Mouse (Mus musculus) regulatory T cell (primary cell): Measurements from ENCODE around the gene Tmem130.

Source experiments
- in situ Hi-C: fragments of 300-600 bp; cut with MboI, MseI; formaldehyde crosslinking; loops from one replicate; pipeline ENCODE4 v1.15.1; 2025; ENCODE audit warnings: high pct_unique_total_duplicates

The Tmem130 gene

GRCm38 (mm10) chr5:144734949-144735348, 26.7 kb downstream of the Tmem130 start:
- in situ Hi-C loops, result loop anchor here (5.0 to 10.0 kb wide), 2 partner anchors 348 to 670 kb away; no protein-coding TSS in a partner anchor

DNA sequence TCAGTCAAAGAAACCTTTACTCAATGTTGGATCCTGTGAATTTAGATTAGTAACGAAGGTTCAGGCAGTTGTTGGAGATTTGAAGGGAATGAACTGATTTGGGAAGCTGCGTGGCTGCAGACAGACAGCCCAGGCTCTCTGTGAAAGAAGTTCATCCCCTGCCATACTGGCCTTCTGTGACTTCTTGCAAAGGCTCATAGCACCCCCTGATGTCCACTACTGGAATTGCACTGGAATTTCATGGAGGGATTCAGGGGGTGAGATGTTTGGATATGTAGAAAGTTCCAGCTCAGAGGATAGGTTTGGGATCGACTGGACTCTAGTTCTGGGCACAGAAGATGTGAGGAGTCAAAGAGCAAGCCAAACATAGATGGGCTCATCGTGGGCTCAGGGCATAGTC, 27.7 kb downstream of the Tmem130 start:
- in situ Hi-C loops, result loop anchor here (10.0 kb wide), 1 partner anchor 669 kb away; no protein-coding TSS in a partner anchor

GRCm38 (mm10) chr5:144729216-144729615, 32.4 kb downstream of the Tmem130 start:
- in situ Hi-C loops, result no loop called here

GRCm38 (mm10) chr5:144728237-144728636, 33.4 kb downstream of the Tmem130 start:
- in situ Hi-C loops, result no loop called here

GRCm38 (mm10) chr5:144727119-144727518, 34.5 kb downstream of the Tmem130 start:
- in situ Hi-C loops, result no loop called here

DNA sequence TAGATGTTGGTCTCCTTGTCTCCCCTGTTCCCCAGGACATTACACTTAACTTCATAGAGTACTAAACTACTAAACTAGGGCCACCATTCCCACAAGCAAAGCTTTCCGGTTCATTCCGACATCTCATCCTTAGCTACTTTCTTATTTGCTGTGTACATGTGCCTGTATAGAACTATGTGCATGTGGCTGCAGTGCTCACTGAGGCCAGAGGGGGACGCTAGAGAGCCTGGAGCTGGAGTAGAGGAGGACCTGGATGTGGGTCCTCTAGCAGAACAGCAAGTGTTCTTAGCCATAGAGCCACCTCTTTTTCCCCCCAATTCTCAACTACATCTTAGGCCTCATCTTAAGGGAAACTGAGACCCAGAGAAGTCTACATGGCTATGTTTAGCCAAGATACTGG, 36.1 kb downstream of the Tmem130 start:
- in situ Hi-C loops, result no loop called here

- in situ Hi-C loops, result loop anchor here (25.0 kb wide), 1 partner anchor 1437 kb away; the partner anchor contains the start of genes Gm5565 and Gm6309
Measured at GRCm38 (mm10) chr5:144724926-144725325, 36.7 kb downstream of the Tmem130 start.

- in situ Hi-C loops, result loop anchor here (25.0 kb wide), 1 partner anchor 1442 kb away; the partner anchor contains the start of genes Gm5565 and Gm6309
Measured at GRCm38 (mm10) chr5:144720281-144720680, 41.3 kb downstream of the Tmem130 start.

DNA sequence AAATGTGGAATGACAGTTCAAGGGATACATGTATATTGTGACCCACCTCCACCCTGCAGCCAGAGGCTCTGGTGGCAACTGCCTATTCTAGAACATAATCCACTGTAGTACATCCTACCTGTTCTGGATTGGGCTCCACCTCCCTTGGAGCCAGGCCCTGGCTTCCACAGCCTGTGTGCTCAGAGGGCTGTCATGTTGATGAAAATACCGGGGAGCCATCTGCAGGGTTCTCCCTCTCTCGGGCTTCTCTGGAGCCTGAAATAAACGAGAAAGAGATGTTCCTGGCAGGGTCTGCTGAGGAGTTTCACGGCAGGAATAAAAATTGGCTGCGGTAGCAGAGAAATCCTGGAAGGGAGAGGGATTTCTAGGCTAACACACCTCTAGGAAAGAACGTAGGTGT, 41.8 kb downstream of the Tmem130 start:
- in situ Hi-C loops, result loop anchor here (25.0 kb wide), 1 partner anchor 1443 kb away; the partner anchor contains the start of genes Gm5565 and Gm6309

- in situ Hi-C loops, result loop anchor here (25.0 kb wide), 1 partner anchor 1445 kb away; the partner anchor contains the start of genes Gm5565 and Gm6309
Measured at GRCm38 (mm10) chr5:144717186-144717585, 44.4 kb downstream of the Tmem130 start.

DNA sequence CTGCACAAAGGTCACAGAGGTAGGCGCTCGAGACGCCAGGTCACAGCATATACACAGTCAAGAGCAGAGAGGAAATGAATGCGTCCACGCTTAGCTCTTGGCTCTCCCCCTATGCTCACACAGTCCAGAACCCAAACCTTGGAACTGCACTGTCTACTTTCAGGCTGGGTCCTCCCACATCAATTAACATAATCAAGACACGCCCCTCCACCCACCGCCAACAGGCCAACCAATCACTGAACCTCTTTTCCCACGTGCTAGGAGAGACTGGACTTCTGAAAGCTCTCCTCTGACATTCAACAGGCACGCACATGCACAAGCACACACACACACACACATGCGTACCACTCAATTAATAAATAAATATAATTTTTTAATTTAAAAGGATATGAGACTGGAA, 48.2 kb downstream of the Tmem130 start:
- in situ Hi-C loops, result loop anchor here (25.0 kb wide), 1 partner anchor 1449 kb away; the partner anchor contains the start of genes Gm5565 and Gm6309

DNA sequence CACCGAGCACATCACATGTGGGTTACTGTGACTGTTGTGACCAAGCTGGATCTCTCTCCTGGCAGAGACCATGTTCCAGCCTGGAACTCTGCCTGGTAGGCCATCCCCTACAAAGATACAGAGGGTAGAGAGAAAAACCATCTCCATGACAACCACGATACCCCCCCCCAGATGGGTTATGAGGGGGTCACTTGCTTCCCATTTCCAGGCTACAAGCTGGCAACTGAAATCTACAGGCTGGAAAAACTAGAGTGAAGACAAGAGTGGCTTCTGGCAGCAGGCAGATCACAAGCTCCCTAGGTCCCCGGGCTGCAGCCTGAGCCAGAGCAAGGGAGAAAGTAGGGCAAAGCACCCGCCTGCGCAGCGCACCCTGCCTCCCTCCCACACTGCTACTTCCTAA, 54.0 kb downstream of the Tmem130 start:
- in situ Hi-C loops, result loop anchor here (25.0 kb wide), 1 partner anchor 1455 kb away; the partner anchor contains the start of genes Gm5565 and Gm6309

GRCm38 (mm10) chr5:144703464-144704368, 57.9 kb downstream of the Tmem130 start:
- in situ Hi-C loops, result loop anchor here (25.0 kb wide), 1 partner anchor 1459 kb away; the partner anchor contains the start of genes Gm5565 and Gm6309

GRCm38 (mm10) chr5:144695289-144696060, 66.1 kb downstream of the Tmem130 start:
- in situ Hi-C loops, result no loop called here

- in situ Hi-C loops, result no loop called here
Measured at GRCm38 (mm10) chr5:144694161-144694560, 67.5 kb downstream of the Tmem130 start.

DNA sequence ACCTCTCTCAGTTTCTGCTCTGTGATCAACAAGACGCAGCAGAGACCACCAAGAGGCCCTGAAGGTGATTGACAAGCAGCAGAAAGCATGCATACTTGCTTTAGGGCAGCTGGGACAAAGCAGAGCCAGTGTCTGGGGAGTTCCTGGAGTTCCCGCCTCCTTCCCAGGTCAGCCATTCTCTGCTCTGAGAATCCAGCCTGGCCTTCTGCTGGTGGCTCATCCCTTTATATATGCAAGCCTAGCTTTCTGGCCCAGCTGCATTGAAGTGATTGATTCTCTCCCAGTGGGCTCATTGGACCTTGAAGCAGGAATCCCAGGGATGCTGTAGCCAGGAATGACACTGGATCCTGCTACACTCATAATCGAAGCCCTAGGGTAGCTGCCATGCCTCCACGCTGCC, 70.2 kb downstream of the Tmem130 start:
- in situ Hi-C loops, result no loop called here

DNA sequence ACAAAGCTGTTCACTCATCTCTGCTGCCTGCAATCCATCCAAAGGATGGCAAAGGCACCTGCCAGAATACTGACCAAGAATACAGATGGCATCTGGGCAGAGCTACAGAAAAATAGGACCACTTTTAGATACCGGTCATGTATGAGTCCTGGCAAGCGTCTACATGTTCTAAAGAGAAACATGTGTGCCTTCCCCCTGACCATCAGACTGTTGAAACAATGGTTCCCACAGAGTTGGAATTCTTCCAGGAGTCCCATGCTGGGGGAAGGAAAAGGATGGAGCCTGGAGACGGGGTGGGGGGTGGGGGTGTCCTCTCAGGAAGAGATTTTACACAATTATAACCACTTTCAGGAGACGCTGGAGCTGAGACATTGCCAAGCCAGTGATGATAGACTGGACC, 73.2 kb downstream of the Tmem130 start:
- in situ Hi-C loops, result no loop called here
